Mouse (Mus musculus) spleen, adult 2 months (tissue): Measurements from ENCODE around the gene Nfia. TPM values are rescaled to one million over a fixed set of nuclear protein-coding genes. Genes with fewer than 3 reads are reported as not detected.

ENCODE experiments used
- DNase-seq, 2 experiments: peaks; one replicate each; pipeline versions ENCODE4 v3.0.0 to v3.0.0-alpha.2; 2012 to 2021; ENCODE audit warnings: low spot score in 2 of 2, low read depth in 1 of 2
- H3K27ac ChIP-seq: fragments of 200-500 bp; 2 replicates; pipeline ENCODE4 v1.5.1; 2012; ENCODE audit warnings: low read length, inconsistent platforms; ENCODE audit not compliant: insufficient read depth
- H3K27me3 ChIP-seq: fragments of 200-500 bp; 2 replicates; pipeline ENCODE4 v1.6.1; 2012; ENCODE audit warnings: mild to moderate bottlenecking, moderate library complexity, low read length, inconsistent platforms; ENCODE audit not compliant: control insufficient read depth, insufficient read depth
- H3K36me3 ChIP-seq: fragments of 200-500 bp; 2 replicates; pipeline ENCODE4 v1.6.1; 2012; ENCODE audit warnings: mild to moderate bottlenecking, low read length, inconsistent platforms; ENCODE audit not compliant: control insufficient read depth, insufficient read depth
- H3K4me1 ChIP-seq: fragments of 200-500 bp; 2 replicates; pipeline ENCODE4 v1.6.1; 2011; ENCODE audit warnings: inconsistent platforms; ENCODE audit not compliant: control insufficient read depth, insufficient read depth, insufficient read length
- H3K4me3 ChIP-seq: fragments of 200-500 bp; 2 replicates; pipeline ENCODE4 v1.5.1; 2011; ENCODE audit warnings: mild to moderate bottlenecking, inconsistent platforms; ENCODE audit not compliant: insufficient read depth, insufficient read length; ENCODE audit errors: extremely low read depth
- CTCF ChIP-seq: fragments of 200-500 bp; IDR thresholded peaks from 2 replicates; pipeline ENCODE4 v1.5.1; 2011; ENCODE audit warnings: mild to moderate bottlenecking, inconsistent platforms; ENCODE audit not compliant: insufficient read depth, insufficient read length, insufficient replicate concordance; ENCODE audit errors: extremely low read depth
- POLR2A ChIP-seq: fragments of 200-500 bp; IDR thresholded peaks from 2 replicates; pipeline ENCODE4 v1.6.1; 2011; ENCODE audit warnings: low read depth, low read length, inconsistent platforms
- WGBS: fragments of 180-500 bp; shearing (Covaris S2); methylation state at CpG from one replicate; pipeline ENCODE4 v1.1.7; 2018; 5-methylcytosine and 5-hydroxymethylcytosine counted together
- polyA plus RNA-seq: library from polyadenylated mRNA; depleted of rRNA; stranded (reverse); fragments of >200 nt; gene quantifications from 2 replicates; pipeline ENCODE4 v1.2.3, GENCODE M21; 2012

Gene Nfia
- polyA plus RNA-seq, 1 experiment: 10.3 TPM

- Histone ChIP-seq H3K36me3 (no peaks in the 10 kb centered on the region), H3K4me3 (no peak overlapping the region), H3K27me3 (no peaks in the 10 kb centered on the region; the same call in 1 of the 2 replicates), H3K4me1 (no peaks in the 10 kb centered on the region), H3K27ac (no peak overlapping the region)
- TF ChIP-seq POLR2A: no peak
- TF ChIP-seq CTCF: no peak
- WGBS: 87% methylated on average over 4 of the region's 4 CpGs
- no peak for DNase-seq
Observed at GRCm38 (mm10) chr4:97825432-97825831, 52.9 kb downstream of the Nfia start.

- no peaks in the 10 kb centered on the region for H3K4me1 ChIP-seq
- TF ChIP-seq CTCF (no peak), POLR2A (no peak)
- no peak overlapping the region for H3K4me3 ChIP-seq
- no peaks in the 10 kb centered on the region for H3K36me3 ChIP-seq
- H3K27me3 ChIP-seq: no peaks in the 10 kb centered on the region; the same call in 1 of the 2 replicates
- DNase-seq: no peak
- H3K27ac ChIP-seq: no peak overlapping the region
- WGBS: 93% methylated on average over 4 of the region's 4 CpGs
Observed at GRCm38 (mm10) chr4:97825841-97826240, 53.3 kb downstream of the Nfia start.

- Histone ChIP-seq H3K27me3 (no peaks in the 10 kb centered on the region; the same call in 1 of the 2 replicates), H3K4me1 (no peaks in the 10 kb centered on the region), H3K36me3 (no peaks in the 10 kb centered on the region), H3K27ac (no peak overlapping the region), H3K4me3 (no peak overlapping the region)
- DNase-seq: no peak
- TF ChIP-seq POLR2A (no peak), CTCF (no peak)
- WGBS: 86% methylated on average over 6 of the region's 6 CpGs
Observed at GRCm38 (mm10) chr4:97827115-97827514, 54.6 kb downstream of the Nfia start.

- WGBS: 68% methylated on average over 1 of the region's 1 CpGs
- no peak overlapping the region for H3K27ac ChIP-seq
- no peaks in the 10 kb centered on the region for H3K36me3 ChIP-seq
- no peaks in the 10 kb centered on the region for H3K4me1 ChIP-seq
- H3K27me3 ChIP-seq: no peaks in the 10 kb centered on the region; the same call in 1 of the 2 replicates
- no peak for DNase-seq
- TF ChIP-seq POLR2A (no peak), CTCF (no peak)
- no peak overlapping the region for H3K4me3 ChIP-seq
Observed at GRCm38 (mm10) chr4:97828579-97828978, 56.0 kb downstream of the Nfia start.

- WGBS: 89% methylated on average over 12 of the region's 12 CpGs
- no peak for TF ChIP-seq CTCF
- TF ChIP-seq POLR2A: no peak
- H3K27ac ChIP-seq: no peak overlapping the region
- no peaks in the 10 kb centered on the region for H3K36me3 ChIP-seq
- DNase-seq: no peak
- H3K4me1 ChIP-seq: no peaks in the 10 kb centered on the region
- no peak overlapping the region for H3K4me3 ChIP-seq
- H3K27me3 ChIP-seq: no peaks in the 10 kb centered on the region; the same call in 1 of the 2 replicates
Observed at GRCm38 (mm10) chr4:97829336-97830050, 57.0 kb downstream of the Nfia start.

- Histone ChIP-seq H3K4me3 (no peak overlapping the region), H3K27me3 (no peaks in the 10 kb centered on the region; the same call in 1 of the 2 replicates), H3K36me3 (no peaks in the 10 kb centered on the region), H3K27ac (no peak overlapping the region), H3K4me1 (no peaks in the 10 kb centered on the region)
- 82% methylated on average over 6 of the region's 6 CpGs for WGBS
- no peak for TF ChIP-seq POLR2A
- no peak for TF ChIP-seq CTCF
- no peak for DNase-seq
Observed at GRCm38 (mm10) chr4:97830051-97830853, 57.7 kb downstream of the Nfia start.
